Mouse (Mus musculus) cerebral cortex, adult 2 months (tissue): ENCODE data around the gene Wdr49.

ENCODE experiments used
- WGBS: fragments of 180-500 bp; shearing (Covaris S2); methylation state at CpG from one replicate; pipeline ENCODE4 v1.1.7; 2018; 5-methylcytosine and 5-hydroxymethylcytosine counted together

Wdr49 gene

GRCm38 (mm10) chr3:75482056-75482455 lies at the start of gene Wdr49:
Gene Wdr49, minus strand, starts transcription at chr3:75482156.
- 40% methylated on average over 2 of the region's 2 CpGs for WGBS

GRCm38 (mm10) chr3:75531074-75531473 lies 49.1 kb upstream of the Wdr49 start:
- WGBS = 90% methylated on average over 3 of the region's 3 CpGs

- 94% methylated on average over 1 of the region's 1 CpGs for WGBS
Observed at GRCm38 (mm10) chr3:75522527-75522926, 40.6 kb upstream of the Wdr49 start.

GRCm38 (mm10) chr3:75521314-75521713 lies 39.4 kb upstream of the Wdr49 start:
- WGBS = 57% methylated on average over 2 of the region's 2 CpGs

GRCm38 (mm10) chr3:75517631-75518250 lies 35.8 kb upstream of the Wdr49 start:
- 77% methylated on average over 7 of the region's 7 CpGs for WGBS

- WGBS = 89% methylated on average over 7 of the region's 7 CpGs
Observed at GRCm38 (mm10) chr3:75498961-75499960, 17.3 kb upstream of the Wdr49 start.

GRCm38 (mm10) chr3:75492913-75493312 lies 11.0 kb upstream of the Wdr49 start:
- 62% methylated on average over 3 of the region's 3 CpGs for WGBS

GRCm38 (mm10) chr3:75475106-75475505 lies 6.8 kb downstream of the Wdr49 start:
- WGBS = 52% methylated on average over 7 of the region's 7 CpGs

GRCm38 (mm10) chr3:75474657-75475056 lies 7.3 kb downstream of the Wdr49 start:
- 76% methylated on average over 7 of the region's 7 CpGs for WGBS

- WGBS = 85% methylated on average over 7 of the region's 7 CpGs
Observed at GRCm38 (mm10) chr3:75468154-75468553, 13.8 kb downstream of the Wdr49 start.

- 65% methylated on average over 4 of the region's 4 CpGs for WGBS
Observed at GRCm38 (mm10) chr3:75430564-75431181, 51.3 kb downstream of the Wdr49 start.

- WGBS = 90% methylated on average over 4 of the region's 4 CpGs
Observed at GRCm38 (mm10) chr3:75395918-75396317, 86.0 kb downstream of the Wdr49 start.

- whole genome bisulfite sequencing = 44% methylated on average over 7 of the region's 7 CpGs
Observed at GRCm38 (mm10) chr3:75395121-75395895, 86.6 kb downstream of the Wdr49 start.

GRCm38 (mm10) chr3:75394487-75394886 lies 87.5 kb downstream of the Wdr49 start:
- WGBS = 44% methylated on average over 3 of the region's 3 CpGs

GRCm38 (mm10) chr3:75381776-75382175 lies 100.2 kb downstream of the Wdr49 start:
- WGBS = 52% methylated on average over 2 of the region's 2 CpGs

GRCm38 (mm10) chr3:75320999-75321398 lies 161.0 kb downstream of the Wdr49 start:
- WGBS = 49% methylated on average over 4 of the region's 4 CpGs

GRCm38 (mm10) chr3:75308861-75309260 lies 173.1 kb downstream of the Wdr49 start:
- 87% methylated on average over 4 of the region's 4 CpGs for WGBS

GRCm38 (mm10) chr3:75308228-75308627 lies 173.7 kb downstream of the Wdr49 start:
- 85% methylated on average over 3 of the region's 3 CpGs for WGBS

- WGBS = 96% methylated on average over 3 of the region's 3 CpGs
Observed at GRCm38 (mm10) chr3:75305584-75305983, 176.4 kb downstream of the Wdr49 start.

- WGBS = 94% methylated on average over 5 of the region's 5 CpGs
Observed at GRCm38 (mm10) chr3:75304621-75305020, 177.3 kb downstream of the Wdr49 start.

GRCm38 (mm10) chr3:75301072-75301471 lies 180.9 kb downstream of the Wdr49 start:
- 99% methylated on average over 2 of the region's 2 CpGs for WGBS

- WGBS = 96% methylated on average over 1 of the region's 1 CpGs
Observed at GRCm38 (mm10) chr3:75299464-75299863, 182.5 kb downstream of the Wdr49 start.
